ENCODE assay signal across 22 mouse cellular contexts in genomic region chr9:8054831-8055230, GRCm38 (mm10). TPM values are rescaled to one million over a fixed set of nuclear protein-coding genes. Genes with fewer than 3 reads are reported as not detected.
DNase-seq lines count a peak whose midpoint lies in the region; ATAC-seq and TF ChIP-seq lines count a peak whose summit lies in the region.
"Had no signal": no experiment of that assay in that cellular context is flagged by ENCODE, and none has a peak within 500 bp of the region (broad histone marks: within the 10 kb centered on the region; RNA-seq: fewer than 3 reads in every experiment).

No protein-coding gene starts in this region.

- intact Hi-C loops in left cerebral cortex, postnatal 25 days (cut with DNase I): no loop called here

- H3K27me3 ChIP-seq in intestine, embryonic 15.5 days (replicated peaks): no peaks in the 10 kb centered on the region
- no peaks in the 10 kb centered on the region for H3K27me3 ChIP-seq in hindbrain, embryonic 12.5 days
- H3K27me3 ChIP-seq: embryonic facial prominence, embryonic 15.5 days; liver, embryonic 12.5 days; midbrain, embryonic 13.5 days; neural tube, embryonic 13.5 days had no signal

- 9% methylated on average over 1 of the region's 1 CpGs for WGBS in lung, adult 2 months
- WGBS in intestine, embryonic 15.5 days: 11% methylated on average over 1 of the region's 1 CpGs
- WGBS in hindbrain, embryonic 12.5 days: 45% methylated on average over 1 of the region's 1 CpGs

- no peak overlapping the region for H3K4me3 ChIP-seq in lung, adult 2 months (replicated peaks; ENCODE audit: extremely low read depth, low read depth, low read length)
- H3K4me3 ChIP-seq in intestine, embryonic 15.5 days (replicated peaks): no peak overlapping the region
- H3K4me3 ChIP-seq in hindbrain, embryonic 12.5 days: no peak overlapping the region
- H3K4me3 ChIP-seq: embryonic facial prominence, embryonic 15.5 days; heart, adult 2 months; left cerebral cortex, adult 2 months; liver, embryonic 12.5 days; midbrain, embryonic 13.5 days; neural tube, embryonic 13.5 days had no signal

- DNase-seq in lung, postnatal 36 days: peak; percentile 16
- no peak for DNase-seq in lung, adult 2 months
- peak; percentile 43 for DNase-seq in R1 (ENCODE audit: low read depth, low spot score)
- no peak for DNase-seq in cerebellum, postnatal 36 days
- no peak for DNase-seq in left cerebral cortex, postnatal 25 days (ENCODE audit: low spot score in 2 of 2)
- DNase-seq: cerebellum, adult 9-10 months; gastrocnemius, postnatal 10 days; heart, adult 2 months; heart, postnatal 36 days; kidney, adult 2 months; layer of hippocampus, adult 9-11 months; thymus, adult 18-20 months; thymus, postnatal 4 days had no signal

- no peak overlapping the region for H3K9ac ChIP-seq in intestine, embryonic 15.5 days
- no peak overlapping the region for H3K9ac ChIP-seq in hindbrain, embryonic 12.5 days
- H3K9ac ChIP-seq: embryonic facial prominence, embryonic 15.5 days; liver, embryonic 12.5 days; midbrain, embryonic 13.5 days; neural tube, embryonic 13.5 days had no signal

- no peak overlapping the region for H3K4me2 ChIP-seq in intestine, embryonic 15.5 days (replicated peaks)
- no peak overlapping the region for H3K4me2 ChIP-seq in hindbrain, embryonic 12.5 days (replicated peaks)
- H3K4me2 ChIP-seq: embryonic facial prominence, embryonic 15.5 days; liver, embryonic 12.5 days; midbrain, embryonic 13.5 days; neural tube, embryonic 13.5 days had no signal

- no peaks in the 10 kb centered on the region for H3K9me3 ChIP-seq in intestine, embryonic 15.5 days
- no peaks in the 10 kb centered on the region for H3K9me3 ChIP-seq in hindbrain, embryonic 12.5 days (replicated peaks)
- H3K9me3 ChIP-seq: embryonic facial prominence, embryonic 15.5 days; G1E; liver, embryonic 12.5 days; midbrain, embryonic 13.5 days; neural tube, embryonic 13.5 days had no signal

- no peak for TF ChIP-seq POLR2A in lung, adult 2 months (IDR thresholded peaks at IDR 0.05; ENCODE audit: borderline replicate concordance, extremely low read depth, low read depth, low read length)

- ATAC-seq in intestine, embryonic 15.5 days: peak; percentile 36; the same call in 1 of the 2 replicates
- ATAC-seq in hindbrain, embryonic 12.5 days (ENCODE audit: low FRiP score): no peak
- ATAC-seq: hindbrain, embryonic 16.5 days; liver, embryonic 12.5 days; midbrain, embryonic 13.5 days had no signal

- no peak overlapping the region for H3K27ac ChIP-seq in intestine, embryonic 15.5 days
- H3K27ac ChIP-seq in hindbrain, embryonic 12.5 days: no peak overlapping the region
- H3K27ac ChIP-seq: embryonic facial prominence, embryonic 15.5 days; heart, adult 2 months; left cerebral cortex, adult 2 months; liver, embryonic 12.5 days; midbrain, embryonic 13.5 days; neural tube, embryonic 13.5 days had no signal

- H3K4me1 ChIP-seq in lung, adult 2 months (ENCODE audit: control insufficient read depth, insufficient read depth, low read length): no peaks in the 10 kb centered on the region
- H3K4me1 ChIP-seq in intestine, embryonic 15.5 days (replicated peaks): no peaks in the 10 kb centered on the region
- no peaks in the 10 kb centered on the region for H3K4me1 ChIP-seq in hindbrain, embryonic 12.5 days
- H3K4me1 ChIP-seq: embryonic facial prominence, embryonic 15.5 days; liver, embryonic 12.5 days; midbrain, embryonic 13.5 days; neural tube, embryonic 13.5 days had no signal

- no peak for TF ChIP-seq CTCF in lung, adult 2 months (IDR thresholded peaks at IDR 0.05; ENCODE audit: insufficient read depth, low read length)

- H3K36me3 ChIP-seq in intestine, embryonic 15.5 days: no peaks in the 10 kb centered on the region
- no peaks in the 10 kb centered on the region for H3K36me3 ChIP-seq in hindbrain, embryonic 12.5 days
- H3K36me3 ChIP-seq: embryonic facial prominence, embryonic 15.5 days; G1E; liver, embryonic 12.5 days; midbrain, embryonic 13.5 days; neural tube, embryonic 13.5 days had no signal

RNA-seq across cellular contexts. Expression of gene Cfap300, which starts 12.2 kb away (rescaled TPM):
- polyA plus RNA-seq in lung, adult 2 months (2012; rRNA removed): 3.9 and 5.2 TPM in 2 replicates
- polyA plus RNA-seq in intestine, embryonic 15.5 days (2015; fragmentation: Nextera tagmentation; extraction: Ambion mirVana): 7.6 and 8.6 TPM in 2 replicates
- polyA plus RNA-seq in hindbrain, embryonic 12.5 days (2016; fragmentation: Nextera tagmentation; extraction: Ambion mirVana): 15.7 and 18.8 TPM in 2 replicates
- total RNA-seq in left cerebral cortex, postnatal 25 days (2021): 1 to 10 TPM; 8.4 to 9.9 TPM

RNA-seq across cellular contexts. Expression of gene Yap1, which starts 50.4 kb away (rescaled TPM):
- polyA plus RNA-seq in lung, adult 2 months (2012; rRNA removed): 59.4 and 76.6 TPM in 2 replicates
- polyA plus RNA-seq in intestine, embryonic 15.5 days (2015; fragmentation: Nextera tagmentation; extraction: Ambion mirVana): 25.3 and 25.9 TPM in 2 replicates
- 32.1 and 35.6 TPM in 2 replicates for polyA plus RNA-seq in hindbrain, embryonic 12.5 days (2016; fragmentation: Nextera tagmentation; extraction: Ambion mirVana)
- total RNA-seq in left cerebral cortex, postnatal 25 days (2021): 10 to 100 TPM; 17.0 TPM

Comparison
In these comparisons a context has a peak if more than half of its experiments do, and no peak if none do; other contexts are left out.
1. DNase-seq: peak in lung, postnatal 36 days (single experiment) and R1 (single experiment); none in lung, adult 2 months (single experiment), cerebellum, postnatal 36 days (0 of 2) and left cerebral cortex, postnatal 25 days (0 of 2).